Mouse (Mus musculus) forebrain, embryonic 16.5 days (tissue): ENCODE measurements around the gene Celsr1. TPM values are rescaled to one million over a fixed set of nuclear protein-coding genes. Genes with fewer than 3 reads are reported as not detected.

Experiments used
- ATAC-seq: fragments of 200-750 bp; cut with Nextera tagmentation; 2 replicates; pipeline ENCODE4 v1.8.0; 2017; ENCODE audit warnings: mild to moderate bottlenecking, moderate library complexity
- H3K27ac ChIP-seq: fragments of 300-500 bp; sonication (generic); 2 replicates; pipeline ENCODE4 v1.5.1; 2014; ENCODE audit warnings: low read length, control low read depth
- H3K27me3 ChIP-seq: fragments of 300-500 bp; sonication (generic); replicated peaks from 2 replicates; pipeline ENCODE4 v1.6.1; 2014; ENCODE audit warnings: low read length; ENCODE audit not compliant: control insufficient read depth, insufficient read depth
- H3K36me3 ChIP-seq: fragments of 300-500 bp; sonication (generic); 2 replicates; pipeline ENCODE4 v1.6.1; 2014; ENCODE audit not compliant: control insufficient read depth, insufficient read depth
- H3K4me1 ChIP-seq: fragments of 300-500 bp; sonication (generic); replicated peaks from 2 replicates; pipeline ENCODE4 v1.6.1; 2014; ENCODE audit warnings: low read length; ENCODE audit not compliant: control insufficient read depth, insufficient read depth
- H3K4me2 ChIP-seq: fragments of 300-500 bp; sonication (generic); 2 replicates; pipeline ENCODE4 v1.6.1; 2014; ENCODE audit warnings: mild to moderate bottlenecking, low read length, control low read depth
- H3K4me3 ChIP-seq: fragments of 300-500 bp; sonication (generic); replicated peaks from 2 replicates; pipeline ENCODE4 v1.5.1; 2014; ENCODE audit warnings: mild to moderate bottlenecking, low read length, control low read depth
- H3K9ac ChIP-seq: fragments of 300-500 bp; sonication (generic); replicated peaks from 2 replicates; pipeline ENCODE4 v1.6.1; 2014; ENCODE audit warnings: low read depth, low read length, control low read depth
- H3K9me3 ChIP-seq: fragments of 300-500 bp; sonication (generic); 2 replicates; pipeline ENCODE4 v1.6.1; 2016; ENCODE audit warnings: low read length; ENCODE audit not compliant: control insufficient read depth
- WGBS: fragments of 180-500 bp; shearing (Covaris S2); extraction: QIAGEN DNeasy Blood & Tissue Kit; methylation state at CpG from one replicate; pipeline ENCODE4 v1.1.7; 2014; 5-methylcytosine and 5-hydroxymethylcytosine counted together
- polyA plus RNA-seq: library from polyadenylated mRNA; unstranded; fragments of >200 nt; fragmentation: Nextera tagmentation; extraction: Ambion mirVana; gene quantifications from 2 replicates; pipeline ENCODE4 v1.2.1, GENCODE M21; 2015

The Celsr1 gene
- polyA plus RNA-seq, 1 experiment from 2014 or later, result 4.6 TPM

DNA sequence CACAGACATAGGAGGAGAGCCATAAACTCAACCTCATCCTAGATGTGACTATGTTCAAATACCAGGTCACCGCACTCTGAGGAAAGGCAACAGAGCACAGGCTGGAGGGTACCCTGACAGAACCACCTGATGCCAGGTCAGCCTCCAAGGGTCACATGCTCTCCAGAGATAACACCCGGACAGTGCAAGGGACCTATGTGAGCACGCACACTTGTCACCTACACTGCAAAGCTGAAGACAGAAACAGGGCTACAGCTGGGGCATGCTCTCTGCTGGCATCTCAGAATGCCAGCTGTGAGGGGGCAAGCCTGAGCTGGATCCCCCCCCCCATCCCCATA is 124.1 kb downstream of the Celsr1 start:
- no peaks in the 10 kb centered on the region for H3K27me3 ChIP-seq
- no peaks in the 10 kb centered on the region for H3K36me3 ChIP-seq
- no peak overlapping the region for H3K4me3 ChIP-seq
- no peaks in the 10 kb centered on the region for H3K4me1 ChIP-seq
- WGBS, result 92% methylated on average over 3 of the region's 3 CpGs
- no peak overlapping the region for H3K4me2 ChIP-seq
- no peak overlapping the region for H3K9ac ChIP-seq
- H3K27ac ChIP-seq, result no peak overlapping the region
- no peak for ATAC-seq
- H3K9me3 ChIP-seq, result no peaks in the 10 kb centered on the region

DNA sequence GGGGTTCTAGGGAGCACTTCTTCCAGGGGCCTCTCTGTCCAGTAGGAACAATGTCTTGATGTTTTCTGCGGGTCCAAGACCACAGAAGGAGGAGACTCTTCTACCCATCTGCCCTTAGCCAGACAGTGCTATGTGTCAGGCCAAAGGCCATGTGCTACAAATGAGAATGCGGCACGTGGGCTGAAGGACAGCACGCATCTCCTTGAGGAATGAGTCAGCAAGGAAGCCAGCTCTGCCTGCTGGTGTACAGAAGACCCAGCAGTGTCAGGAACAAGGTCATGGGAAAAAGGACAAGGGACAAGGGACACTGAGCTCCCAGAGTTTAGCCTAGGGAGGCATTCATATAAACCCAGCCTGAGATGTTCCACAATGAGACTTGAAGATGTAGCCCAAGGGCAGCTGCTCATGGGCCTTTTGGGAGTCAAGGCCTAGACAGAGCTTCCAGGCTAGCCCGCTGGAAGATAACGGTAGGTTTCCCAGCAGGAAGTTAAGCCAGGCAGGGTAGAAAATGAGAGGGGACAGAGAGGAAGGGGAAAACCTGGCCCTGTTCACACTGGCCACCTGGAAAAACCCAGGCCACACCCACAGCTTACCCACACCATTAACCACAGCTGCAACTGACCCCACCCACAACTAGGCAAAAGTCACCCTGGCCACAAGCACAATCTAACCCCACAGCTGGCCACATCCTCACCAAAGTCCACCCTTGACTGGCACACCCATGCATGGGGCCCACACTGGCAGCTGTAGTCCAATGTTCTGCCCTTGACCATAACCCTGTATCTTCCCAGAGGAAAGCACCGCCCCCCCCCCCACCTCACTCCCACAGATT is 124.7 kb downstream of the Celsr1 start:
- no peaks in the 10 kb centered on the region for H3K36me3 ChIP-seq
- H3K9ac ChIP-seq, result no peak overlapping the region
- H3K4me1 ChIP-seq, result no peaks in the 10 kb centered on the region
- H3K4me3 ChIP-seq, result no peak overlapping the region
- H3K4me2 ChIP-seq, result no peak overlapping the region
- H3K27ac ChIP-seq, result no peak overlapping the region
- no peaks in the 10 kb centered on the region for H3K27me3 ChIP-seq
- no peaks in the 10 kb centered on the region for H3K9me3 ChIP-seq
- 87% methylated on average over 7 of the region's 7 CpGs for WGBS
- ATAC-seq, result no peak

DNA sequence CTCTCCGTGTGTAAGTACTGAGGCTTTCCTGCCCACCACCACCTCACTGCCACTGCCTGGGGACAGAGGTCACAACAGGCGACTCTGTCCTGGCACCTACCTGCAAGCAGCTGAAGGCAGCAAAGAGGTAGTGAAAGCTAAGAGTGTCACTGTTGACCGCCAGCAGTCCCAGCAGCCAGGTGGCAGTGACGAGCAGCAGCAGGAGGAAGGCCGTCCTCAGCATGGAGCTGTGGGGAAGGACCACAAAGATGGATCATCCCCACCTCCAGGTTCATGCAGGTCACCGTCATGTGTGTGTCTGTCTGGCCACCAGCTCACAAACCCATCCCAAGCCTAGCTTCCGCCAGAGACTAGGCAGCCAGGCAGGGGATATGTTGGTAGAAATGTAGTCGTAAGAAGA is 129.8 kb downstream of the Celsr1 start:
- WGBS, result 78% methylated on average over 8 of the region's 8 CpGs
- H3K27me3 ChIP-seq, result no peaks in the 10 kb centered on the region
- H3K27ac ChIP-seq, result no peak overlapping the region
- no peak overlapping the region for H3K4me2 ChIP-seq
- H3K4me1 ChIP-seq, result no peaks in the 10 kb centered on the region; the same call in 1 of the 2 replicates
- H3K9me3 ChIP-seq, result no peaks in the 10 kb centered on the region
- ATAC-seq, result no peak
- H3K36me3 ChIP-seq, result peaks cover 2% of the 10 kb centered on the region; the same call in 1 of the 2 replicates
- H3K4me3 ChIP-seq, result no peak overlapping the region
- no peak overlapping the region for H3K9ac ChIP-seq

DNA sequence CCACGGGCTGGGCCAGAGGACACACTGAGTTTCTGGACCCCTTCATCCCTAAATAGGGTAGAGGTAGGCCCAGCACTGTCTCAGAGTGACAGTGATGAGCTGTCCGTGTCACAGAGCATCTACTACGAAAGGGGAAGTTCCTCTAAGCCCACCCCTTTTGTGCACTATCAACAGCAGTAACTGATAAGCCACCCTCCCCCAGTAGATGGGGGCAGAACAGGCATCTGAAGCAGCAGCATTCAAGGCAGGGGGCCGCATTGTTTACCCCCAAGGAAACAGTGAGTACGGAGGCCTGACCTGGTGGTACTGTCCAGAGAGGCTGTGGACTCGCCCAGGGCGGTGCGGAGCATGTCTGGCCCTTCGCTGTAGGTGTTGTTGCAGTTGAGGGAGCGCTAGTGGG is 131.1 kb downstream of the Celsr1 start:
- H3K27me3 ChIP-seq, result no peaks in the 10 kb centered on the region
- ATAC-seq, result no peak
- no peak overlapping the region for H3K4me3 ChIP-seq
- no peak overlapping the region for H3K9ac ChIP-seq
- H3K4me2 ChIP-seq, result no peak overlapping the region
- H3K4me1 ChIP-seq, result no peaks in the 10 kb centered on the region; the same call in 1 of the 2 replicates
- WGBS, result 86% methylated on average over 10 of the region's 10 CpGs
- H3K9me3 ChIP-seq, result no peaks in the 10 kb centered on the region
- H3K36me3 ChIP-seq, result peaks cover 6% of the 10 kb centered on the region; the same call in 1 of the 2 replicates
- H3K27ac ChIP-seq, result no peak overlapping the region

DNA sequence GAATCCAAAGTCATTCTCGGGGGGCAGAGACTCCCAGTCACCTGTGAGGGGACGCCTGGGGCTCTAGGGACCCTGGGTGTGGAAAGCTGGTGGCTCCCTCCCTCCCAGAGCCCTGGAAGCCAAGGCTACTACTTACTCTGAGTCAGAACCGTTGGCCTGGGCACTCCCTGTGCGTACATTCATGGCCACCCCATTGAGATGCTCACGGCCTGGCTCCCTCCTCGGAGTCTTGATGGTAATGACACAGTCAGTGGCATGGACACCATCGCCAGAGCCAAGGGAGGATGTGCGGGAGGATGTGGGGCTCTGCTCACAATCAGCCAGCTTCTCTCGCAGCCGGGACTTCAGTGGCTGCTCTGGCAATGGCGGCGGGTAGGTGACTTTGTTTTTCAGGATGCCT is 132.8 kb downstream of the Celsr1 start:
- 78% methylated on average over 12 of the region's 12 CpGs for WGBS
- H3K27ac ChIP-seq, result no peak overlapping the region

DNA sequence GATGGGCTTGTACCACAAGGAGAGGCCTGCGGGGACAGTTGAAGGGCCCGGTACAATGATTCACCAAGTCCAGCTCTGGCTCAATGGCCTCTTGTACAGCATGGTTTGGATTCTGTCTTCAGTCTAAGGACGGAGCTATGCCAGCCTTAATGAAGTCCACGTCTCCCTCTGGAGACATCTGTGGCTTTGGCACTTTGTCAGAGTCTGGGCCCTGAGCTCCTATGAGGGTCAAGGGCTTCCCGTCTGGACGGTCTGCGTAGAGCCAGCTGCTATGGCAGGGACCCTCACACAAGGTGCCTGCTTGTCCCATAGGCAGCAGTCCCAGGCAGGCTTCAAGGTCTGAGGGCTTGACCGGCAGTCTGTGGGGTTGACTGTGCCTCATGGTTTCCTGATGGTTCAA is 133.3 kb downstream of the Celsr1 start:
- Histone ChIP-seq H3K4me2 (no peak overlapping the region), H3K27ac (peak overlapping the region; percentile 33; the same call in 1 of the 2 replicates), H3K9ac (no peak overlapping the region), H3K9me3 (no peaks in the 10 kb centered on the region), H3K4me3 (no peak overlapping the region), H3K36me3 (peaks cover 6% of the 10 kb centered on the region; the same call in 1 of the 2 replicates), H3K4me1 (no peaks in the 10 kb centered on the region; the same call in 1 of the 2 replicates), H3K27me3 (no peaks in the 10 kb centered on the region)
- ATAC-seq, result no peak
- 76% methylated on average over 8 of the region's 8 CpGs for WGBS

More for the DNA sequence above, 132.8 kb downstream of the Celsr1 start:
- Histone ChIP-seq H3K36me3 (peaks cover 6% of the 10 kb centered on the region; the same call in 1 of the 2 replicates), H3K9ac (no peak overlapping the region), H3K4me1 (no peaks in the 10 kb centered on the region; the same call in 1 of the 2 replicates), H3K27me3 (no peaks in the 10 kb centered on the region), H3K9me3 (no peaks in the 10 kb centered on the region), H3K4me3 (no peak overlapping the region), H3K4me2 (no peak overlapping the region)
- no peak for ATAC-seq

DNA sequence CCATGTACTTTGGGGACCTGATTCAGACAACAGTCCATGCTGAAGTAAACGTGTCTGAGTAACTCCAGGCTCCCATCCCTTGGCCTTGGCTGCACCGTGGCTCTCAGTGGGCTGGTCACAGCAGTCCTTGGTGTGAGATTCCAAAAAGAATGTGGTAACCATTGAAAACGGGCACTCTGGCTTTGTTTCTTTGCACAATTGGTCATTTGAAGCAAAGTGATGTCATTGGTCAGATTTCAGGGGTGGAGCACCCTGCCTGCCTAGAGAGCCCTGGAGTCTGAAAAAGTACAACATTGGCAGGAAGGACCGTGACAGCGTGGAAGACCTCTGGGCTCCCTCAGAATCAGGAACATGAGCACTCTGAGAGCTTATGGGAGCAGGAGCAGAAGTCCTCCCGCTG is 134.2 kb downstream of the Celsr1 start:
- Histone ChIP-seq H3K36me3 (peaks cover 12% of the 10 kb centered on the region), H3K4me1 (no peaks in the 10 kb centered on the region; the same call in 1 of the 2 replicates), H3K4me2 (no peak overlapping the region), H3K9ac (no peak overlapping the region), H3K4me3 (no peak overlapping the region), H3K9me3 (no peaks in the 10 kb centered on the region), H3K27ac (no peak overlapping the region), H3K27me3 (no peaks in the 10 kb centered on the region)
- 33% methylated on average over 6 of the region's 6 CpGs for WGBS
- no peak for ATAC-seq

DNA sequence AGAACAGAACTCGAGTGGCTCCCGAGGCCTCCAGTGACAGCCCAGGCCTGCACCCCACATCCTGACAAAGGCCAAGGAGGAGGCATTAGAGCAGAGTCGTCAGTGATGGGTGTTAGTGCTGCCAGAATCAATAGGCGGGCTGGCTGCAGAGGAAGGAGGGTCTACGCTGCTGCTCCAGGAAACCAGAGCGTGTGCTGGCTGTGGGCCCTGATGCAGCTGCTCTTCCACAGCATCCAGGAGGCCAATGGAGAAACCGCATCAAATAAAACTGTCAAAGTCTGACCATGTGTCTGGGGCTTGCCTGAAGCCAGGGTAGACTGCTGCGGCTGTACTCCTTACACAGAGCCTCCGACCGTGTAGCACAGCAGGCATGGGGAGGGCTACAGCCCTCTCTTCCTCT is 136.5 kb downstream of the Celsr1 start:
- peaks cover 18% of the 10 kb centered on the region for H3K36me3 ChIP-seq
- H3K27me3 ChIP-seq, result no peaks in the 10 kb centered on the region
- ATAC-seq, result no peak
- H3K27ac ChIP-seq, result no peak overlapping the region
- H3K4me1 ChIP-seq, result peaks cover 12% of the 10 kb centered on the region
- H3K9me3 ChIP-seq, result no peaks in the 10 kb centered on the region
- 83% methylated on average over 10 of the region's 10 CpGs for WGBS
- no peak overlapping the region for H3K4me3 ChIP-seq
- no peak overlapping the region for H3K4me2 ChIP-seq
- no peak overlapping the region for H3K9ac ChIP-seq

DNA sequence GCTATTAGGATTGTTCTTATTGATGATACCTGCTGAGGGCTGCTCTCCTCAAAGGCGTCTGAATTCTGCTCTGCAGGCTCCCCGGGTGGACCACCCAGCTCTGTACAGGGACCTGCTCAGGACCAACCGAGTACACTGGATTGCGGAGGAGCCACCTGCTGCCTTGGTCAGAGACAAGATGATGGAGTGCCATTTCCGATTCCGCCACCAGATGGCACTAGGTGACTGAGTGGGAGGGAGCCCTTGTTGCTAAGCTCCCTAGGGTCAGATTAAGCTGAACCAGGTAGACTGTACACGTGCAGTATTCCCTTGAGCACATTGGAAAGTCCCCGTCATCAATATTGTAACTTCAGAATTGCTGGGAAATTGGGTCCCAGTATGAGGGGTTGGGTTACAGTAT is 137.3 kb downstream of the Celsr1 start:
- H3K4me3 ChIP-seq, result no peak overlapping the region
- 12% methylated on average over 8 of the region's 8 CpGs for WGBS
- H3K9ac ChIP-seq, result no peak overlapping the region
- H3K4me1 ChIP-seq, result peaks cover 15% of the 10 kb centered on the region
- no peak overlapping the region for H3K27ac ChIP-seq
- ATAC-seq, result peak; percentile 51
- no peak overlapping the region for H3K4me2 ChIP-seq
- no peaks in the 10 kb centered on the region for H3K27me3 ChIP-seq
- no peaks in the 10 kb centered on the region for H3K9me3 ChIP-seq
- peaks cover 18% of the 10 kb centered on the region for H3K36me3 ChIP-seq
